Mouse (Mus musculus): Measurements from ENCODE around the gene Limch1.

- TF ChIP-seq CTCF (IDR thresholded peaks at IDR 0.05; ENCODE audit: low read depth, low read length) = no peak
- no peak for TF ChIP-seq POLR2A (IDR thresholded peaks at IDR 0.05; ENCODE audit: extremely low read depth, insufficient read depth, low read length)
These were observed 279.5 kb downstream of the Limch1 start for GRCm38 (mm10) chr5:67025095-67025494.
